Mouse (Mus musculus) heart, embryonic 15.5 days (tissue): ENCODE data around the gene Hip1. TPM values are rescaled to one million over a fixed set of nuclear protein-coding genes. Genes with fewer than 3 reads are reported as not detected.

ENCODE experiments used
- ATAC-seq: fragments of 200-750 bp; cut with Nextera tagmentation; replicated peaks from 2 replicates; pipeline ENCODE4 v1.8.0; 2017; ENCODE audit warnings: low read depth, moderate TSS enrichment; ENCODE audit not compliant: insufficient number of reproducible peaks, insufficient read depth, low FRiP score
- H3K27ac ChIP-seq: fragments of 300-500 bp; sonication (generic); 2 replicates; pipeline ENCODE4 v1.5.1; 2015; ENCODE audit warnings: mild to moderate bottlenecking, inconsistent platforms
- H3K27me3 ChIP-seq: fragments of 300-500 bp; sonication (generic); 2 replicates; pipeline ENCODE4 v1.6.1; 2015; ENCODE audit warnings: inconsistent platforms
- H3K36me3 ChIP-seq: fragments of 300-500 bp; sonication (generic); 2 replicates; pipeline ENCODE4 v1.6.1; 2015; ENCODE audit warnings: mild to moderate bottlenecking, inconsistent platforms
- H3K4me1 ChIP-seq: fragments of 300-500 bp; sonication (generic); replicated peaks from 2 replicates; pipeline ENCODE4 v1.6.1; 2015; ENCODE audit warnings: inconsistent platforms
- H3K4me2 ChIP-seq: fragments of 300-500 bp; sonication (generic); 2 replicates; pipeline ENCODE4 v1.6.1; 2015; ENCODE audit warnings: inconsistent platforms, mild to moderate bottlenecking, moderate library complexity
- H3K4me3 ChIP-seq: fragments of 300-500 bp; sonication (generic); 2 replicates; pipeline ENCODE4 v1.5.1; 2015; ENCODE audit warnings: mild to moderate bottlenecking, inconsistent platforms
- H3K9ac ChIP-seq: fragments of 300-500 bp; sonication (generic); 2 replicates; pipeline ENCODE4 v1.6.1; 2015; ENCODE audit warnings: mild to moderate bottlenecking, inconsistent platforms
- H3K9me3 ChIP-seq: fragments of 300-500 bp; sonication (generic); replicated peaks from 2 replicates; pipeline ENCODE4 v1.6.1; 2016; ENCODE audit warnings: inconsistent platforms
- WGBS: fragments of 180-500 bp; shearing (Covaris S2); methylation state at CpG from one replicate; pipeline ENCODE4 v1.1.7; 2015; ENCODE audit warnings: mixed read lengths; 5-methylcytosine and 5-hydroxymethylcytosine counted together
- polyA plus RNA-seq: library from polyadenylated mRNA; unstranded; fragments of >200 nt; fragmentation: Nextera tagmentation; extraction: Ambion mirVana; gene quantifications from 2 replicates; pipeline ENCODE4 v1.2.1, GENCODE M21; 2015

The Hip1 gene
- polyA plus RNA-seq, 1 experiment from 2014 or later, result 20.6 TPM

GRCm38 (mm10) chr5:135557671-135558070, 12.8 kb upstream of the Hip1 start:
- 50% methylated on average over 3 of the region's 3 CpGs for WGBS
- Histone ChIP-seq H3K27ac (no peak overlapping the region), H3K9ac (no peak overlapping the region), H3K4me1 (0 out of 2 replicates have a peak, but pooled peaks cover 5% of the 10 kb centered on the region), H3K4me3 (no peak overlapping the region), H3K4me2 (no peak overlapping the region), H3K9me3 (no peaks in the 10 kb centered on the region), H3K27me3 (no peaks in the 10 kb centered on the region), H3K36me3 (no peaks in the 10 kb centered on the region)
- no peak for ATAC-seq

DNA sequence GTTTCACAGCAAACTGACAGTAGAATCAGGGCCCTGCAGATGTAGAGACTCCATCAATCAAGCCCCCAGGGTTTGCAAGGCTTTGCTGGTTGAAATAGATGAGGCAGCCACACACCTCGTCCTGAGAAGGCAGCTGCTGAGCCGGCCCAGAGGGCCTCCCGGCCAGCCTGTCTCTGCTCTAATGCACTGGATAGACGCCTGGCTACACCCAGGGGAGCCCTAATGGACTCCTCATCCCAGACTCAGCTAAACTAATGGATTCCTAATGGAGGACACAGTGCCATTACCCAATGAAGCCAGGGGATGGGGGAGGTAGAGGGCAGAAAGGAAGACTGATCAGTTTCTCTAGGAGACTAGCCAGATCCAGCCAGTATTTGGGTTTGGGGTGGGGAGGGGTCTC, 12.1 kb upstream of the Hip1 start:
- Histone ChIP-seq H3K9ac (no peak overlapping the region), H3K4me3 (no peak overlapping the region), H3K4me2 (no peak overlapping the region), H3K27me3 (no peaks in the 10 kb centered on the region), H3K27ac (no peak overlapping the region), H3K36me3 (no peaks in the 10 kb centered on the region), H3K9me3 (no peaks in the 10 kb centered on the region), H3K4me1 (0 out of 2 replicates have a peak, but pooled peaks cover 5% of the 10 kb centered on the region)
- 31% methylated on average over 4 of the region's 4 CpGs for WGBS
- ATAC-seq, result no peak; the same call in 1 of the 2 replicates

GRCm38 (mm10) chr5:135556259-135556658, 11.3 kb upstream of the Hip1 start:
- no peak overlapping the region for H3K4me2 ChIP-seq
- 0 out of 2 replicates have a peak, but pooled peaks cover 5% of the 10 kb centered on the region for H3K4me1 ChIP-seq
- H3K9me3 ChIP-seq, result no peaks in the 10 kb centered on the region
- no peak overlapping the region for H3K27ac ChIP-seq
- no peak for ATAC-seq
- H3K36me3 ChIP-seq, result no peaks in the 10 kb centered on the region
- H3K9ac ChIP-seq, result no peak overlapping the region
- H3K27me3 ChIP-seq, result no peaks in the 10 kb centered on the region
- no peak overlapping the region for H3K4me3 ChIP-seq
- 65% methylated on average over 4 of the region's 4 CpGs for WGBS

DNA sequence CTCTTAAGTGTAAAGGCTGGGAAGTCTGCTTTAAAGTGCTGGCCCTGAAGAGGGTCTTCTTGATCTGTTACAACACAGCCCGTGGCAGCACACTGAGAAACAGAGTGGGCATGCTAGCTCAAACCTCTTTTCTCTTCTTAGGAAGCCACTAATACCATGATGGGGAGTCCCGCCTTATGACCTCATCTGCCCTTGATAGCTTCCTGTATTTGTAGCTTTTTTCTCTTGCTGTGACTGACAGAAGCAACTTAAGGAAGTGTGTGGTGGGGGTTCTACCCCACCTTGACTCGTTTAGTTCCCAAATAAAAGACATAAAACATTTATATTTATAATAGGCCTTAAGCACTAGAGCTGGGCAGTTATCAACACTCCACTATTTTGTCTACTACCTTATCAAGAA, 6.7 kb upstream of the Hip1 start:
- H3K4me1 ChIP-seq, result no peaks in the 10 kb centered on the region
- no peak for ATAC-seq
- no peak overlapping the region for H3K9ac ChIP-seq
- H3K4me3 ChIP-seq, result no peak overlapping the region
- no peak overlapping the region for H3K4me2 ChIP-seq
- H3K27ac ChIP-seq, result no peak overlapping the region
- 58% methylated on average over 3 of the region's 3 CpGs for WGBS
- H3K27me3 ChIP-seq, result no peaks in the 10 kb centered on the region
- H3K36me3 ChIP-seq, result no peaks in the 10 kb centered on the region
- H3K9me3 ChIP-seq, result no peaks in the 10 kb centered on the region

GRCm38 (mm10) chr5:135550910-135551309, 6.0 kb upstream of the Hip1 start:
- Histone ChIP-seq H3K4me3 (no peak overlapping the region), H3K36me3 (no peaks in the 10 kb centered on the region), H3K9me3 (no peaks in the 10 kb centered on the region), H3K4me1 (peaks cover 1% of the 10 kb centered on the region), H3K27me3 (no peaks in the 10 kb centered on the region), H3K9ac (no peak overlapping the region), H3K27ac (no peak overlapping the region), H3K4me2 (no peak overlapping the region)
- 26% methylated on average over 3 of the region's 3 CpGs for WGBS
- no peak for ATAC-seq

GRCm38 (mm10) chr5:135547990-135548389, 3.1 kb upstream of the Hip1 start:
- Histone ChIP-seq H3K9me3 (no peaks in the 10 kb centered on the region), H3K4me1 (peaks cover 11% of the 10 kb centered on the region), H3K27ac (no peak overlapping the region), H3K9ac (no peak overlapping the region), H3K4me2 (no peak overlapping the region), H3K4me3 (no peak overlapping the region), H3K27me3 (no peaks in the 10 kb centered on the region), H3K36me3 (no peaks in the 10 kb centered on the region)
- WGBS, result 75% methylated on average over 2 of the region's 2 CpGs
- ATAC-seq, result no peak

DNA sequence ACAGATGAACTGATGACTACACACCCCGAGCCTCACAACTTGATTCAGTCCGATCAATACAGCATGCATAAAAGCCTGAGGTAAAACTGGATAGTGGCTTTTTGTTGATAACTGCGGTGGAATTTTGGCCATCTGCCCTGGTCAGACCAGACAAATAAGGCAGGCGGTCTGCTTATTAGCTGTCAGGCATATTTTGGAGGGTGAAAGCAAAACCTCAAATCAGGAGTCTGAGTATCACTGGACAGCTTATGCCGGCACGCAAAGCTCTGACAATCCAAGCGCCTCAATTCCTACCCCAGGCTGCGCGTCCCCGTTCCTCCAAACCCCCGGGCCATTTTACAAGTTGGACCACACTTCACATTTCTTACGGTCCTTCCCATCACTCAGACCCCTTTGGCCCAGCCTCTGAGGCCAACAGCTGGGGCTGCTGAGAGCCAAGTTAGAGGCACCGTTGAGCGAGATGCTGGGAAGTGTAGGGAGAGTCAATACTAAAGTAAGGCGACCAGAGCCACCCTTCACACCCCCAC, 825 bp downstream of the Hip1 start:
- ATAC-seq, result no peak
- H3K9me3 ChIP-seq, result no peaks in the 10 kb centered on the region
- peak overlapping the region; percentile 71 for H3K9ac ChIP-seq
- peak overlapping the region; percentile 68; the same call in 1 of the 2 replicates for H3K27ac ChIP-seq
- H3K4me2 ChIP-seq, result peak overlapping the region; percentile 95
- no peaks in the 10 kb centered on the region for H3K27me3 ChIP-seq
- peak overlapping the region; percentile 77 for H3K4me3 ChIP-seq
- 3% methylated on average over 15 of the region's 15 CpGs for WGBS
- peaks cover 11% of the 10 kb centered on the region for H3K4me1 ChIP-seq
- no peaks in the 10 kb centered on the region for H3K36me3 ChIP-seq

DNA sequence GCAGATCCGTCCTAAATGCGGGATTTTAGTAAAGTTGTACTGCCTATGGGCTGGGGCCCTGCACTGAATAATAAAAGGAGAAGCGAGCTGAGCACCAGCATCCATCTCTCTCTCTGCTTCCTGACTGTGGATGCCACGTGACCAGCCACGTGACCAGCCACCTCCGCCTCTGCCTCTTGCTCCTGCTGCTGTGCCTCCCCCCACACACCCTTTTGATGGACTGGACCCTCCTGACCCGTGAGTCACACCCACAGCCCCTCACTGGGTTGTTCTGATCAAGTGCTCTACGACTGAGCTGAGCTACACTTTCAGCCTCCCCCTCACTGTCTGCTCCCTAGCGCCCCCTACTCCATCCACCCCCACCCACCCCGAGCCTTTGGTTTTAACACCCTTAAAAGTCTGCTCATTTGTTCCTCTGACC, 7.1 kb downstream of the Hip1 start:
- WGBS, result 75% methylated on average over 10 of the region's 10 CpGs
- Histone ChIP-seq H3K4me3 (no peak overlapping the region), H3K36me3 (no peaks in the 10 kb centered on the region; the same call in 1 of the 2 replicates), H3K4me1 (peaks cover 8% of the 10 kb centered on the region), H3K27me3 (no peaks in the 10 kb centered on the region), H3K9ac (no peak overlapping the region), H3K27ac (0 out of 2 replicates have a peak overlapping the region, but pooled peaks have one; percentile 22), H3K9me3 (no peaks in the 10 kb centered on the region), H3K4me2 (no peak overlapping the region)
- ATAC-seq, result no peak

- no peaks in the 10 kb centered on the region; the same call in 1 of the 2 replicates for H3K36me3 ChIP-seq
- ATAC-seq, result peak; percentile 56
- no peak overlapping the region for H3K4me2 ChIP-seq
- 65% methylated on average over 4 of the region's 4 CpGs for WGBS
- H3K27me3 ChIP-seq, result no peaks in the 10 kb centered on the region
- H3K27ac ChIP-seq, result 0 out of 2 replicates have a peak overlapping the region, but pooled peaks have one; percentile 22
- H3K9me3 ChIP-seq, result no peaks in the 10 kb centered on the region
- no peak overlapping the region for H3K9ac ChIP-seq
- no peak overlapping the region for H3K4me3 ChIP-seq
- peaks cover 8% of the 10 kb centered on the region for H3K4me1 ChIP-seq
Observed at GRCm38 (mm10) chr5:135537326-135537725, 7.6 kb downstream of the Hip1 start.

- ATAC-seq, result no peak
- H3K4me2 ChIP-seq, result no peak overlapping the region
- no peak overlapping the region for H3K4me3 ChIP-seq
- H3K9me3 ChIP-seq, result no peaks in the 10 kb centered on the region
- H3K9ac ChIP-seq, result no peak overlapping the region
- no peaks in the 10 kb centered on the region; the same call in 1 of the 2 replicates for H3K36me3 ChIP-seq
- H3K27ac ChIP-seq, result no peak overlapping the region
- H3K27me3 ChIP-seq, result no peaks in the 10 kb centered on the region
- peaks cover 8% of the 10 kb centered on the region for H3K4me1 ChIP-seq
Observed at GRCm38 (mm10) chr5:135535867-135536266, 9.1 kb downstream of the Hip1 start.

DNA sequence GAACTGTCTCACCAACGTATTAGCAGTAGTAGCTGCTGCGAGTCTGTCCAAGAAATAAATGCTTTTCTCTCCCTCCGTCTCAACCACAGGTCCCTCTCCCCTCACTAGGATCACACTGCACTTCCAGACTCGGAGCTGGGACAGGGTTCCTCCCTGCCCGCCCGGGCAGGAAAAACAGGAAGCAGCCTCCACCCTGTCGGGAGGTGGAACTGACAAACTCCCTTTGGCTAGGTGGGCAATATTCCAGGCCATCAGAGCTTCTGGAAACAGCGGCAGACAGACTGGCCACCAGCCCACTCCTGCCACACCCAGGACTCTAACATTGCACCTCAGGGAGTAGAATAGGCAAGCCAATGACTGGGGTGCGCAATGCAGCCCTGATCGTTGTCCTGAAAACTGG, 11.5 kb downstream of the Hip1 start:
- Histone ChIP-seq H3K9ac (peak overlapping the region; percentile 13; the same call in 1 of the 2 replicates), H3K9me3 (no peaks in the 10 kb centered on the region), H3K27ac (peak overlapping the region; percentile 69), H3K4me3 (no peak overlapping the region), H3K36me3 (no peaks in the 10 kb centered on the region; the same call in 1 of the 2 replicates), H3K4me2 (peak overlapping the region; percentile 16; the same call in 1 of the 2 replicates), H3K27me3 (no peaks in the 10 kb centered on the region), H3K4me1 (peaks cover 16% of the 10 kb centered on the region)
- ATAC-seq, result 0 out of 2 replicates have a peak, but pooled peaks have one; percentile 40
- WGBS, result 46% methylated on average over 10 of the region's 10 CpGs

DNA sequence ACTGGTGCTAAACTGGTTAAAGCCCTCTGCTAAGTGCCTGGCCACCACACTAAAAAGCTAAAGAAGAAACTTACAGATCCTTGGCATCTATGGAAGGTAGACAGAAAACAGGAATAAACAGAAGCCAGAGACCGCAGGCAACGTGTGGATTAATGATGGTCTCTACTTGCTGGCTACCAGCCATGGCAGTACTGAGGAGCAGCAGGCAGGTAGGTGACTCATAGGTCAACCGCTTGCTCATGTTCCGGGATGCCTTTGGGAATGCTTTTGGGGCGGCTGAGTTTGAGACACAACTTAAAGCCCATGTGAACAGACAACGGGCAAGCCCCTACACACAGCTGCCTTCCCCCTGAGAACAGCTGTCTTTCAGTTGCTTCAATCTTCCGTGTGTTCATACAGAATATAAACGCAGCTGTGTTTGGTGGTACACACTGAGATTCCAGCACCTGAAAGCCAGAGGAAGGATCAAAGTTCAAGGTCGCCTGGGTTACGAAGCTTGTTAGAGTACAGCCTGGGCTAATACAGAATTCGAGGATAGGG, 13.5 kb downstream of the Hip1 start:
- H3K27me3 ChIP-seq, result no peaks in the 10 kb centered on the region
- H3K27ac ChIP-seq, result no peak overlapping the region
- H3K4me2 ChIP-seq, result no peak overlapping the region
- no peak overlapping the region for H3K9ac ChIP-seq
- no peak for ATAC-seq
- 71% methylated on average over 11 of the region's 11 CpGs for WGBS
- H3K4me3 ChIP-seq, result no peak overlapping the region
- H3K9me3 ChIP-seq, result no peaks in the 10 kb centered on the region
- no peaks in the 10 kb centered on the region; the same call in 1 of the 2 replicates for H3K36me3 ChIP-seq
- H3K4me1 ChIP-seq, result peaks cover 16% of the 10 kb centered on the region
